Mouse (Mus musculus) E14TG2a.4 (cell line): Measurements from ENCODE around the gene Hdac5.

Source experiments
- CTCF ChIP-seq: conservative IDR thresholded peaks from 2 replicates; pipeline ENCODE4 v1.5.1; 2014; ENCODE audit warnings: low read length
- POU5F1 ChIP-seq: IDR thresholded peaks from 2 replicates; pipeline ENCODE4 v1.6.1; 2014; ENCODE audit warnings: low read length, borderline replicate concordance

- TF ChIP-seq CTCF (no peak), POU5F1 (no peak)
Observed at GRCm38 (mm10) chr11:102165971-102166722, 63.8 kb downstream of the Hdac5 start.
